Mouse (Mus musculus) kidney, embryonic 14.5 days (tissue): ENCODE measurements around the gene Kdm4b. TPM values are rescaled to one million over a fixed set of nuclear protein-coding genes. Genes with fewer than 3 reads are reported as not detected.

Experiments
- ATAC-seq: fragments of 200-750 bp; cut with Nextera tagmentation; 2 replicates; pipeline ENCODE4 v1.8.0; 2017; ENCODE audit warnings: moderate number of reproducible peaks, mild to moderate bottlenecking, moderate TSS enrichment, moderate library complexity; ENCODE audit not compliant: low FRiP score, low TSS enrichment
- H3K27ac ChIP-seq: fragments of 300-500 bp; sonication (generic); 2 replicates; pipeline ENCODE4 v1.5.1; 2014; ENCODE audit warnings: low read depth, mild to moderate bottlenecking, low read length, moderate library complexity, mixed read lengths
- H3K27me3 ChIP-seq: fragments of 300-500 bp; sonication (generic); 2 replicates; pipeline ENCODE4 v1.6.1; 2014; ENCODE audit warnings: mild to moderate bottlenecking, low read length; ENCODE audit not compliant: control insufficient read depth, insufficient read depth
- H3K36me3 ChIP-seq: fragments of 300-500 bp; sonication (generic); 2 replicates; pipeline ENCODE4 v1.6.1; 2014; ENCODE audit warnings: low read length, mixed read lengths; ENCODE audit not compliant: control insufficient read depth, insufficient read depth
- H3K4me1 ChIP-seq: fragments of 300-500 bp; sonication (generic); 2 replicates; pipeline ENCODE4 v1.6.1; 2014; ENCODE audit warnings: low read length, mixed read lengths; ENCODE audit not compliant: control insufficient read depth, insufficient read depth
- H3K4me2 ChIP-seq: fragments of 300-500 bp; sonication (generic); replicated peaks from 2 replicates; pipeline ENCODE4 v1.6.1; 2014; ENCODE audit warnings: low read depth, mild to moderate bottlenecking, low read length
- H3K4me3 ChIP-seq: fragments of 300-500 bp; sonication (generic); 2 replicates; pipeline ENCODE4 v1.5.1; 2014; ENCODE audit warnings: mild to moderate bottlenecking, low read length
- H3K9ac ChIP-seq: fragments of 300-500 bp; sonication (generic); 2 replicates; pipeline ENCODE4 v1.6.1; 2014; ENCODE audit warnings: low read depth, mild to moderate bottlenecking, low read length, moderate library complexity
- H3K9me3 ChIP-seq: fragments of 300-500 bp; sonication (generic); 2 replicates; pipeline ENCODE4 v1.6.1; 2016; ENCODE audit warnings: low read length; ENCODE audit not compliant: control insufficient read depth
- WGBS: fragments of 180-500 bp; shearing (Covaris S2); extraction: QIAGEN DNeasy Blood & Tissue Kit; methylation state at CpG from one replicate; pipeline ENCODE4 v1.1.7; 2014; 5-methylcytosine and 5-hydroxymethylcytosine counted together
- microRNA-seq: library from miRNA; unstranded; fragments of <30 nt; microRNA quantifications from one replicate; pipeline ENCODE4, GENCODE M21; 2016
- polyA plus RNA-seq: library from polyadenylated mRNA; unstranded; fragments of >200 nt; fragmentation: Nextera tagmentation; extraction: Ambion mirVana; gene quantifications from 2 replicates; pipeline ENCODE4 v1.2.1, GENCODE M21; 2014

Gene Kdm4b
- polyA plus RNA-seq, 1 experiment from 2014 or later, result 33.3 TPM

- Histone ChIP-seq H3K36me3 (peaks cover 76% of the 10 kb centered on the region), H3K27me3 (no peaks in the 10 kb centered on the region), H3K27ac (no peak overlapping the region), H3K4me3 (no peak overlapping the region), H3K9me3 (peaks cover 5% of the 10 kb centered on the region), H3K4me1 (no peaks in the 10 kb centered on the region), H3K9ac (no peak overlapping the region), H3K4me2 (no peak overlapping the region)
- 89% methylated on average over 6 of the region's 6 CpGs for WGBS
- no peak for ATAC-seq
These were observed 116.5 kb downstream of the Kdm4b start for GRCm38 (mm10) chr17:56442316-56442715.

- peaks cover 77% of the 10 kb centered on the region for H3K36me3 ChIP-seq
- ATAC-seq, result no peak
These were observed 117.5 kb downstream of the Kdm4b start for GRCm38 (mm10) chr17:56443341-56443795.

GRCm38 (mm10) chr17:56444771-56445170, 118.9 kb downstream of the Kdm4b start:
- H3K4me1 ChIP-seq, result no peaks in the 10 kb centered on the region
- no peaks in the 10 kb centered on the region for H3K27me3 ChIP-seq
- no peaks in the 10 kb centered on the region for H3K9me3 ChIP-seq
- no peak overlapping the region for H3K27ac ChIP-seq
- no peak for ATAC-seq
- 92% methylated on average over 3 of the region's 3 CpGs for WGBS
- H3K4me2 ChIP-seq, result no peak overlapping the region
- H3K9ac ChIP-seq, result no peak overlapping the region
- peaks cover 82% of the 10 kb centered on the region for H3K36me3 ChIP-seq
- no peak overlapping the region for H3K4me3 ChIP-seq

More at GRCm38 (mm10) chr17:56443341-56443795, 117.5 kb downstream of the Kdm4b start:
- 80% methylated on average over 5 of the region's 5 CpGs for WGBS
- Histone ChIP-seq H3K4me2 (no peak overlapping the region), H3K27me3 (no peaks in the 10 kb centered on the region), H3K4me1 (no peaks in the 10 kb centered on the region), H3K9ac (no peak overlapping the region), H3K27ac (no peak overlapping the region), H3K4me3 (no peak overlapping the region), H3K9me3 (no peaks in the 10 kb centered on the region)

GRCm38 (mm10) chr17:56445397-56445796, 119.5 kb downstream of the Kdm4b start:
- H3K9me3 ChIP-seq, result no peaks in the 10 kb centered on the region
- H3K4me1 ChIP-seq, result no peaks in the 10 kb centered on the region
- no peak overlapping the region for H3K9ac ChIP-seq
- ATAC-seq, result no peak
- no peak overlapping the region for H3K4me2 ChIP-seq
- 83% methylated on average over 14 of the region's 14 CpGs for WGBS
- peaks cover 88% of the 10 kb centered on the region for H3K36me3 ChIP-seq
- no peak overlapping the region for H3K27ac ChIP-seq
- H3K4me3 ChIP-seq, result no peak overlapping the region
- no peaks in the 10 kb centered on the region for H3K27me3 ChIP-seq

GRCm38 (mm10) chr17:56447716-56448115, 121.9 kb downstream of the Kdm4b start:
- no peaks in the 10 kb centered on the region for H3K9me3 ChIP-seq
- 88% methylated on average over 2 of the region's 2 CpGs for WGBS

More at GRCm38 (mm10) chr17:56447716-56448115, 121.9 kb downstream of the Kdm4b start:
- Histone ChIP-seq H3K4me3 (no peak overlapping the region), H3K9ac (no peak overlapping the region), H3K27me3 (no peaks in the 10 kb centered on the region), H3K27ac (no peak overlapping the region), H3K4me1 (no peaks in the 10 kb centered on the region), H3K36me3 (peaks cover 93% of the 10 kb centered on the region), H3K4me2 (no peak overlapping the region)
- no peak for ATAC-seq

Small RNAs within 50 kb of the gene (microRNA-seq; reads per million reads assigned to microRNA genes)
- 1.5 reads per million for gene Mir6977

Other genes with a start within 250 kb of the Kdm4b start
- 85.1 and 118 TPM in 2 replicates for gene Hdgfl2, start 246.4 kb upstream of the Kdm4b start, polyA plus RNA-seq
- gene Plin4, start 216.3 kb upstream of the Kdm4b start, polyA plus RNA-seq, result 0.08 and 0.17 TPM in 2 replicates
- gene Plin5, start 208.5 kb upstream of the Kdm4b start, polyA plus RNA-seq, result 1.1 and 1.3 TPM in 2 replicates
- not detected in 2 replicates for gene Lrg1, start 204.1 kb upstream of the Kdm4b start, polyA plus RNA-seq
- gene Sema6b, start 185.7 kb upstream of the Kdm4b start, polyA plus RNA-seq, result 1.4 TPM in 2 replicates
- gene Tnfaip8l1, start 163.6 kb upstream of the Kdm4b start, polyA plus RNA-seq, result 11.4 and 11.8 TPM in 2 replicates
- 80.5 and 89.2 TPM in 2 replicates for gene Mydgf, start 142.1 kb upstream of the Kdm4b start, polyA plus RNA-seq
- gene Dpp9, start 107.2 kb upstream of the Kdm4b start, polyA plus RNA-seq, result 31.5 and 40.3 TPM in 2 replicates
- 10.5 and 14.3 TPM in 2 replicates for gene Fem1a, start 69.3 kb upstream of the Kdm4b start, polyA plus RNA-seq
- 4.1 and 7.2 TPM in 2 replicates for gene Ticam1, start 49.3 kb upstream of the Kdm4b start, polyA plus RNA-seq
- 65.2 and 68.7 TPM in 2 replicates for gene Plin3, start 33.2 kb upstream of the Kdm4b start, polyA plus RNA-seq
- not detected in 2 replicates for gene Arrdc5, start 25.8 kb upstream of the Kdm4b start, polyA plus RNA-seq
- 104 and 143 TPM in 2 replicates for gene Uhrf1, start 22.7 kb upstream of the Kdm4b start, polyA plus RNA-seq
- 115 and 122 TPM in 2 replicates for gene Ptprs, start 150.4 kb downstream of the Kdm4b start, polyA plus RNA-seq
- not detected in 2 replicates for gene Znrf4, start 186.4 kb downstream of the Kdm4b start, polyA plus RNA-seq
- gene Gm20219, start 228.3 kb downstream of the Kdm4b start, polyA plus RNA-seq, result 1.6 and 1.8 TPM in 2 replicates